Mouse (Mus musculus): Measurements from ENCODE around the gene Morc2a.
A peak's percentile ranks its signal among the peaks of the same experiment; 100 is the strongest.
"Not testable (repeated sequence)": the region's sequence is repeated elsewhere in the genome, so short reads cannot be mapped to it uniquely, and the experiment has no call there.

Morc2a gene

GRCm38 (mm10) chr11:3648964-3649841 is at the start of gene Morc2a:
Gene Morc2a, plus strand, starts transcription at chr11:3649191.
- peak; percentile 97 to 98 for DNase-seq (ENCODE audit: low spot score in 2 of 2)

- peak in 1 of 2 experiments; percentile 24 for DNase-seq (ENCODE audit: low spot score in 2 of 2)
Measured at GRCm38 (mm10) chr11:3601966-3602365, 47.0 kb upstream of the Morc2a start.

- not testable (repeated sequence) for DNase-seq (ENCODE audit: low spot score in 2 of 2)
Measured at GRCm38 (mm10) chr11:3602687-3603086, 46.3 kb upstream of the Morc2a start.

GRCm38 (mm10) chr11:3606456-3606855 is 42.5 kb upstream of the Morc2a start:
- DNase-seq (ENCODE audit: low spot score in 2 of 2), result no peak

- no peak for DNase-seq (ENCODE audit: low spot score in 2 of 2)
Measured at GRCm38 (mm10) chr11:3615576-3615975, 33.4 kb upstream of the Morc2a start.

GRCm38 (mm10) chr11:3622826-3623225 is 26.2 kb upstream of the Morc2a start:
- DNase-seq (ENCODE audit: low spot score in 2 of 2), result no peak

- no peak for DNase-seq (ENCODE audit: low spot score in 2 of 2)
Measured at GRCm38 (mm10) chr11:3624391-3625027, 24.5 kb upstream of the Morc2a start.

- no peak for DNase-seq (ENCODE audit: low spot score in 2 of 2)
Measured at GRCm38 (mm10) chr11:3628999-3629491, 19.9 kb upstream of the Morc2a start.

- DNase-seq (ENCODE audit: low spot score in 2 of 2), result not testable (repeated sequence)
Measured at GRCm38 (mm10) chr11:3633269-3633668, 15.7 kb upstream of the Morc2a start.

- no peak for DNase-seq (ENCODE audit: low spot score in 2 of 2)
Measured at GRCm38 (mm10) chr11:3647688-3648087, 1.3 kb upstream of the Morc2a start.

GRCm38 (mm10) chr11:3648305-3648963 is 557 bp upstream of the Morc2a start:
- peak in 1 of 2 experiments; percentile 29 for DNase-seq (ENCODE audit: low spot score in 2 of 2)

GRCm38 (mm10) chr11:3650141-3650540 is 1.1 kb downstream of the Morc2a start:
- no peak for DNase-seq (ENCODE audit: low spot score in 2 of 2)

GRCm38 (mm10) chr11:3661964-3662363 is 13.0 kb downstream of the Morc2a start:
- no peak for DNase-seq (ENCODE audit: low spot score in 2 of 2)

- no peak for DNase-seq (ENCODE audit: low spot score in 2 of 2)
Measured at GRCm38 (mm10) chr11:3667506-3667905, 18.5 kb downstream of the Morc2a start.

- DNase-seq (ENCODE audit: low spot score in 2 of 2), result peak; percentile 7 to 35
Measured at GRCm38 (mm10) chr11:3668768-3669167, 19.8 kb downstream of the Morc2a start.

- no peak for DNase-seq (ENCODE audit: low spot score in 2 of 2)
Measured at GRCm38 (mm10) chr11:3669849-3670248, 20.9 kb downstream of the Morc2a start.

- DNase-seq (ENCODE audit: low spot score in 2 of 2), result no peak
Measured at GRCm38 (mm10) chr11:3671000-3671628, 22.1 kb downstream of the Morc2a start.

GRCm38 (mm10) chr11:3674545-3674944 is 25.6 kb downstream of the Morc2a start:
- peak; percentile 14 to 49 for DNase-seq (ENCODE audit: low spot score in 2 of 2)

GRCm38 (mm10) chr11:3676423-3676822 is 27.4 kb downstream of the Morc2a start:
- DNase-seq (ENCODE audit: low spot score in 2 of 2), result no peak

GRCm38 (mm10) chr11:3677204-3677603 is 28.2 kb downstream of the Morc2a start:
- no peak for DNase-seq (ENCODE audit: low spot score in 2 of 2)

GRCm38 (mm10) chr11:3679771-3680170 is 30.8 kb downstream of the Morc2a start:
- no peak for DNase-seq (ENCODE audit: low spot score in 2 of 2)

GRCm38 (mm10) chr11:3683696-3684095 is 34.7 kb downstream of the Morc2a start:
- DNase-seq (ENCODE audit: low spot score in 2 of 2), result no peak
